Mouse (Mus musculus): ENCODE measurements around the gene Wdr46. TPM values are rescaled to one million over a fixed set of nuclear protein-coding genes. Genes with fewer than 3 reads are reported as not detected.
A peak's percentile ranks its signal among the peaks of the same experiment; 100 is the strongest.
"Not testable (repeated sequence)": the region's sequence is repeated elsewhere in the genome, so short reads cannot be mapped to it uniquely, and the experiment has no call there.

Wdr46 gene
- polyA plus RNA-seq (2014; fragmentation: Nextera tagmentation; extraction: Ambion mirVana): 28.6 and 31.8 TPM in 2 replicates

DNA sequence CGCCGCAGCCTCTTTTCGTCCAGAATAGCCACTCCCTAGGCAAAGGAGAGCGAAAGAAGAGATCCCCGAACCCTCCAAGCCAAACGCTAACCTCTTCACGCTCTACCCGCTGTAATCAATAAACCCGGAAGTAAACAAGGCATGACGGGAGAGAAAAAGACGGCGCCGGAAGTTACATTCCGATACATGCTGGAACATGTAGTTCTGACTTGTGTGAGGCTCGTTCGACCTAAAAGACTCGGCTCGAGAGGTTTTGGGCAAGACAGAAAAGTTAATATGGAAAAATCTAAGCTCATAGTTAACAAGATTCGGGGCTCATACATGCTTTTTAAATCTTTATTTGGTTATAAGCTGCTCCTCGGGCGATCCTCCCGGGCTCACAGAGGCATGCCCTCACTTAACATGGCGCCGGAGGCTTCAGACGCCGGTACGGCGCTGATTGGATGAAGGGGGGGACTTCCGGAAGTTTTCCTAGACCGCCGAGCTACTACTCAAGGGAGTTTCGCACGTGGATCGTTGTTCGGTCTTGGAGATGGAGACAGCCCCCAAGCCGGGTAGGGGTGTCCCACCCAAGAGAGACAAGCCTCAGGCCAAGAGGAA lies at the start of gene Wdr46, which contains the start of gene Pfdn6:
Wdr46 (plus strand) TSS at position 455 of the 600 bp plus-strand sequence.
Pfdn6 (minus strand) TSS at position 138 of the 600 bp plus-strand sequence.
- peak within 1 kb of the TSS; percentile 96 for H3K4me2 ChIP-seq (ENCODE audit: low read length)
- peaks cover 15% of the 10 kb centered on the region for H3K4me1 ChIP-seq (replicated peaks; ENCODE audit: control insufficient read depth, insufficient read depth, low read length)
- no peaks in the 10 kb centered on the region for H3K9me3 ChIP-seq (ENCODE audit: control insufficient read depth, low read length)
- no peaks in the 10 kb centered on the region for H3K27me3 ChIP-seq (replicated peaks; ENCODE audit: control insufficient read depth, insufficient read depth, low read length)
- peaks cover 51% of the 10 kb centered on the region for H3K36me3 ChIP-seq (ENCODE audit: control insufficient read depth, insufficient read depth, low read length)
- peak; percentile 88 for DNase-seq (ENCODE audit: low spot score)
- peak within 1 kb of the TSS; percentile 65 for H3K9ac ChIP-seq (ENCODE audit: low read length)
- peak within 1 kb of the TSS; percentile 76 for H3K4me3 ChIP-seq (ENCODE audit: low read depth, low read length)
- peak; percentile 90 for ATAC-seq (replicated peaks; ENCODE audit: low FRiP score, low TSS enrichment, low read depth)
- 0 out of 2 replicates have a peak within 1 kb of the TSS, but pooled peaks have one; percentile 9 for H3K27ac ChIP-seq (ENCODE audit: low read depth)
- under 1% methylated on average over 36 of the region's 36 CpGs for WGBS

DNA sequence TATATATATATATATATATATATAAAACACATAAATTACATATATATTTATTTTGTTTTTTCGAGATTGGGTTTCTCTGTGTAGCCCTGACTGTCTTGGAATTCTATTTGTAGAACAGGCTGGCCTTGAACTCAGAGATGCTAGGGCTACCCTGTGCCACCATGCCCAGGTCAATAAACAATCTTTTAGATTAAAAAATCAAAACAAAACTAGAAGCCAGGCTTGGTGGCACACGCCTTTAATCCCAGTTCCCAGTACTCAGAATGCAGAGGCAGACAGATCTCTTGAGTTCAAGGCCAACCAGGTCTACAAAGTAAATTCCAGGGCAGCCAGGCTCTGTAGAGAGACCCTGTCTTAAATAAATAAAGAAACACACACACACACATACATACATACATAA lies 49.1 kb upstream of the Wdr46 start:
- Histone ChIP-seq H3K9me3 (ENCODE audit: control insufficient read depth, low read length) (no peaks in the 10 kb centered on the region), H3K9ac (ENCODE audit: low read length) (no peak overlapping the region), H3K4me2 (ENCODE audit: low read length) (no peak overlapping the region), H3K4me3 (ENCODE audit: low read depth, low read length) (no peak overlapping the region), H3K36me3 (ENCODE audit: control insufficient read depth, insufficient read depth, low read length) (peaks cover under 1% of the 10 kb centered on the region), H3K4me1 (replicated peaks; ENCODE audit: control insufficient read depth, insufficient read depth, low read length) (peaks cover 9% of the 10 kb centered on the region), H3K27me3 (replicated peaks; ENCODE audit: control insufficient read depth, insufficient read depth, low read length) (no peaks in the 10 kb centered on the region), H3K27ac (ENCODE audit: low read depth) (no peak overlapping the region)
- WGBS: 72% methylated on average over 2 of the region's 2 CpGs
- ATAC-seq (replicated peaks; ENCODE audit: low FRiP score, low TSS enrichment, low read depth) (no peak), DNase-seq (ENCODE audit: low spot score) (no peak)

DNA sequence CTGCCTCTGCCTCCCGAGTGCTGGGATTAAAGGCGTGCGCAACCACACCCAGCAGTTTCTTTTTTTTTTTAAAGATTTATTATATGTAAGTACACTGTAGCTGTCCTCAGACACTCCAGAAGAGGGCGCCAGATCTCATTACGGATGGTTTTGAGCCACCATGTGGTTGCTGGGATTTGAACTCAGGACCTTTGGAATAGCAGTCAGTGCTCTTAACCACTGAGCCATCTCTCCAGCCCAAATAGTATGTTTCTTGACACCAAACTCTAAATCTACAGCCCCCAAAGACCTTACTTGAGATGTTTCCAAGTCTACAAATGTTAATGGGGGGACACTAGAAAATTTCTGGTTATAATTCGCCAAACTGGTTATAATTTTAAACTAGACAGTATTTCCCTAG lies 48.6 kb upstream of the Wdr46 start:
- not testable (repeated sequence) for H3K4me3 ChIP-seq (ENCODE audit: low read depth, low read length); H3K9ac ChIP-seq (ENCODE audit: low read length); H3K4me2 ChIP-seq (ENCODE audit: low read length); H3K4me1 ChIP-seq (replicated peaks; ENCODE audit: control insufficient read depth, insufficient read depth, low read length); H3K27ac ChIP-seq (ENCODE audit: low read depth); H3K27me3 ChIP-seq (replicated peaks; ENCODE audit: control insufficient read depth, insufficient read depth, low read length); ATAC-seq (replicated peaks; ENCODE audit: low FRiP score, low TSS enrichment, low read depth); H3K9me3 ChIP-seq (ENCODE audit: control insufficient read depth, low read length); DNase-seq (ENCODE audit: low spot score); H3K36me3 ChIP-seq (ENCODE audit: control insufficient read depth, insufficient read depth, low read length)
- WGBS: 70% methylated on average over 6 of the region's 6 CpGs

- peaks cover 9% of the 10 kb centered on the region for H3K4me1 ChIP-seq (replicated peaks; ENCODE audit: control insufficient read depth, insufficient read depth, low read length)
- DNase-seq (ENCODE audit: low spot score) (no peak), ATAC-seq (replicated peaks; ENCODE audit: low FRiP score, low TSS enrichment, low read depth) (no peak)
- H3K9me3 ChIP-seq (ENCODE audit: control insufficient read depth, low read length): no peaks in the 10 kb centered on the region
- H3K27me3 ChIP-seq (replicated peaks; ENCODE audit: control insufficient read depth, insufficient read depth, low read length): no peaks in the 10 kb centered on the region
- no peak overlapping the region for H3K4me2 ChIP-seq (ENCODE audit: low read length)
- H3K9ac ChIP-seq (ENCODE audit: low read length): no peak overlapping the region
- H3K27ac ChIP-seq (ENCODE audit: low read depth): no peak overlapping the region
- H3K36me3 ChIP-seq (ENCODE audit: control insufficient read depth, insufficient read depth, low read length): no peaks in the 10 kb centered on the region
- no peak overlapping the region for H3K4me3 ChIP-seq (ENCODE audit: low read depth, low read length)
- 20% methylated on average over 7 of the region's 7 CpGs for WGBS
Observed at GRCm38 (mm10) chr17:33892429-33892828, 48.0 kb upstream of the Wdr46 start.

- DNase-seq (ENCODE audit: low spot score); H3K9ac ChIP-seq (ENCODE audit: low read length); H3K9me3 ChIP-seq (ENCODE audit: control insufficient read depth, low read length); ATAC-seq (replicated peaks; ENCODE audit: low FRiP score, low TSS enrichment, low read depth); H3K27me3 ChIP-seq (replicated peaks; ENCODE audit: control insufficient read depth, insufficient read depth, low read length); H3K36me3 ChIP-seq (ENCODE audit: control insufficient read depth, insufficient read depth, low read length); H3K4me2 ChIP-seq (ENCODE audit: low read length); H3K4me1 ChIP-seq (replicated peaks; ENCODE audit: control insufficient read depth, insufficient read depth, low read length); H3K4me3 ChIP-seq (ENCODE audit: low read depth, low read length); H3K27ac ChIP-seq (ENCODE audit: low read depth): not testable (repeated sequence)
- 59% methylated on average over 4 of the region's 4 CpGs for WGBS
Observed at GRCm38 (mm10) chr17:33893011-33893410, 47.4 kb upstream of the Wdr46 start.

DNA sequence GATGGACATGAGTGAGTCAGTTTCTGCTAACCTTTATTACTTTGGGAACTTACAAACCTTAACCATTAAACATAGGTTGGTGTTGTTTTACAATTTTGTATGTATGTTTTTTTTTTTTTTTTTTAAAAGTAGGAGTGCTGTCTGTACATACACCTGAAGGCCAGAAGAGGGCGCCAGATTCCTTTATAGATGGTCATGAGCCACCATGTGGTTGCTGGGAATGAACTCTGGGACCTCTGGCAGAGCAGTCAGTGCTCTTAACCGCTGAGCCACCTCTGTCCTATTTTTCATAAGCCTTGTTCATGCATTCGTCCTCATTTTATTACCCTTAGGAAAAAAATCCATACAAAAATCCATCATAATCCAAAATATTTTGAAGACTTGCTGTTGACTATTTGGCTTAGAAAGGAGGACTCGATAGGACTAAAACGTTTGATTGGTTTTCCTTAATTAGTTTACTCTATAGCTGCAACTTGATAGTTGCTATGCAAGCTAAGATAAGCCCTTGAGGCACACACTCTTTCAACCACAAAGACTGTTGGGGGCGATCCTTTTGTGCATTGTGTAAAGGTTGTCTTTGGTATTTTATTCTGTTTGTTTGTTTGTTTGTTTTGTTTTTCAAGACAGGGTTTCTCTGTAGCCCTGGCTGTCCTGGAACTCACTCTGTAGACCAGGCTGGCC lies 43.2 kb upstream of the Wdr46 start:
- no peak overlapping the region for H3K4me2 ChIP-seq (ENCODE audit: low read length)
- no peaks in the 10 kb centered on the region for H3K9me3 ChIP-seq (ENCODE audit: control insufficient read depth, low read length)
- H3K4me1 ChIP-seq (replicated peaks; ENCODE audit: control insufficient read depth, insufficient read depth, low read length): no peaks in the 10 kb centered on the region
- no peak for ATAC-seq (replicated peaks; ENCODE audit: low FRiP score, low TSS enrichment, low read depth)
- no peak overlapping the region for H3K27ac ChIP-seq (ENCODE audit: low read depth)
- no peak overlapping the region for H3K4me3 ChIP-seq (ENCODE audit: low read depth, low read length)
- WGBS: 36% methylated on average over 6 of the region's 6 CpGs
- no peak for DNase-seq (ENCODE audit: low spot score)
- H3K9ac ChIP-seq (ENCODE audit: low read length): no peak overlapping the region
- H3K27me3 ChIP-seq (replicated peaks; ENCODE audit: control insufficient read depth, insufficient read depth, low read length): no peaks in the 10 kb centered on the region
- H3K36me3 ChIP-seq (ENCODE audit: control insufficient read depth, insufficient read depth, low read length): no peaks in the 10 kb centered on the region

GRCm38 (mm10) chr17:33898193-33898592 lies 42.3 kb upstream of the Wdr46 start:
- WGBS: 83% methylated on average over 3 of the region's 4 CpGs
- not testable (repeated sequence) for H3K27ac ChIP-seq (ENCODE audit: low read depth); H3K36me3 ChIP-seq (ENCODE audit: control insufficient read depth, insufficient read depth, low read length); H3K4me2 ChIP-seq (ENCODE audit: low read length); H3K4me3 ChIP-seq (ENCODE audit: low read depth, low read length); H3K4me1 ChIP-seq (replicated peaks; ENCODE audit: control insufficient read depth, insufficient read depth, low read length); H3K27me3 ChIP-seq (replicated peaks; ENCODE audit: control insufficient read depth, insufficient read depth, low read length); H3K9me3 ChIP-seq (ENCODE audit: control insufficient read depth, low read length); ATAC-seq (replicated peaks; ENCODE audit: low FRiP score, low TSS enrichment, low read depth); DNase-seq (ENCODE audit: low spot score); H3K9ac ChIP-seq (ENCODE audit: low read length)

- ATAC-seq (replicated peaks; ENCODE audit: low FRiP score, low TSS enrichment, low read depth) (no peak), DNase-seq (ENCODE audit: low spot score) (no peak)
- Histone ChIP-seq H3K4me3 (ENCODE audit: low read depth, low read length) (no peak overlapping the region), H3K27ac (ENCODE audit: low read depth) (no peak overlapping the region), H3K36me3 (ENCODE audit: control insufficient read depth, insufficient read depth, low read length) (no peaks in the 10 kb centered on the region), H3K9ac (ENCODE audit: low read length) (no peak overlapping the region), H3K4me2 (ENCODE audit: low read length) (no peak overlapping the region), H3K4me1 (replicated peaks; ENCODE audit: control insufficient read depth, insufficient read depth, low read length) (no peaks in the 10 kb centered on the region), H3K9me3 (ENCODE audit: control insufficient read depth, low read length) (no peaks in the 10 kb centered on the region), H3K27me3 (replicated peaks; ENCODE audit: control insufficient read depth, insufficient read depth, low read length) (no peaks in the 10 kb centered on the region)
- 90% methylated on average over 4 of the region's 4 CpGs for WGBS
Observed at GRCm38 (mm10) chr17:33899642-33900041, 40.8 kb upstream of the Wdr46 start.
